Mouse (Mus musculus) cerebellum, adult 2 months (tissue): ENCODE results near the gene Olfm2. TPM values are rescaled to one million over a fixed set of nuclear protein-coding genes. Genes with fewer than 3 reads are reported as not detected.

Experiments
- DNase-seq, 2 experiments: peaks; one replicate each; pipeline ENCODE4 v3.0.0; 2021
- H3K27ac ChIP-seq: fragments of 200-500 bp; 2 replicates; pipeline ENCODE4 v1.5.1; 2012; ENCODE audit warnings: low read length, control low read depth, inconsistent platforms; ENCODE audit not compliant: insufficient read depth
- H3K27me3 ChIP-seq: fragments of 200-500 bp; 2 replicates; pipeline ENCODE4 v1.6.1; 2012; ENCODE audit warnings: inconsistent platforms, mild to moderate bottlenecking, low read length, moderate library complexity; ENCODE audit not compliant: control insufficient read depth, insufficient read depth
- H3K4me1 ChIP-seq: fragments of 200-500 bp; 2 replicates; pipeline ENCODE4 v1.6.1; 2011; ENCODE audit warnings: low read length; ENCODE audit not compliant: control insufficient read depth, insufficient read depth
- H3K4me3 ChIP-seq: fragments of 200-500 bp; replicated peaks from 2 replicates; pipeline ENCODE3; 2011; ENCODE audit warnings: mild to moderate bottlenecking, low read depth, low read length, control low read depth; ENCODE audit not compliant: insufficient read depth
- CTCF ChIP-seq: fragments of 200-500 bp; IDR thresholded peaks from 2 replicates; pipeline ENCODE4 v1.5.1; 2011; ENCODE audit warnings: low read depth, mild to moderate bottlenecking, control low read depth, low read length, moderate library complexity, borderline replicate concordance; ENCODE audit not compliant: insufficient read depth
- POLR2A ChIP-seq: fragments of 200-500 bp; IDR thresholded peaks from 2 replicates; pipeline ENCODE4 v1.6.1; 2011; ENCODE audit warnings: low read length, control low read depth, borderline replicate concordance; ENCODE audit not compliant: insufficient read depth
- WGBS: fragments of 180-500 bp; shearing (Covaris S2); methylation state at CpG from one replicate; pipeline ENCODE4 v1.1.7; 2018; 5-methylcytosine and 5-hydroxymethylcytosine counted together
- polyA plus RNA-seq: library from polyadenylated mRNA; depleted of rRNA; stranded (reverse); fragments of >200 nt; gene quantifications from 2 replicates; pipeline ENCODE4 v1.2.3, GENCODE M21; 2012

Gene Olfm2
- polyA plus RNA-seq, 1 experiment, result 54.1 TPM

GRCm38 (mm10) chr9:20726134-20726858, 19.9 kb downstream of the Olfm2 start:
- TF ChIP-seq POLR2A (no peak), CTCF (no peak)
- Histone ChIP-seq H3K27ac (no peak overlapping the region), H3K4me3 (peak overlapping the region; percentile 61), H3K27me3 (peaks cover 2% of the 10 kb centered on the region; the same call in 1 of the 2 replicates), H3K4me1 (no peaks in the 10 kb centered on the region)
- WGBS, result 2% methylated on average over 42 of the region's 42 CpGs
- DNase-seq, result no peak

DNA sequence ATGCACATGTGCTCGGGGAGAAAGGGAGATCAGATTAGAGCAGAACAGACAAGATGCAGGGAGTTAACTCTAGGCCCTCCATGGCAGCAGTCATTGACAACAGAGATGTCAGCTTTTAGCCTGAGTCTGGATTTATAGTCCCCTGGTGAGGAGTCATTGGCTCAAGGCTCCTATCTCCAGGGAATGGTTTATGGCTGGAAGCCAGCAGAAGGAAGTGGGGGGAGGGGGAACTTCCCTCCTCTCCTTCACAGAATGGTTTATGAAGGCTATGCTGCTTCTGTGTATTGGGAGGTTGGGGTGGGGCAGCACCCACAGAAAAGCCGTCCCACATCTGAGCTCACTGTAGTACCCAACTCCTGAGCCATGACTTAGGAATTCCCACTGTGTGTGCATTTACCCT, 24.6 kb downstream of the Olfm2 start:
- H3K4me3 ChIP-seq, result no peak overlapping the region
- peaks cover 2% of the 10 kb centered on the region; the same call in 1 of the 2 replicates for H3K27me3 ChIP-seq
- no peak overlapping the region for H3K27ac ChIP-seq
- DNase-seq, result no peak
- no peaks in the 10 kb centered on the region for H3K4me1 ChIP-seq
- TF ChIP-seq CTCF (no peak), POLR2A (no peak)
- 47% methylated on average over 2 of the region's 2 CpGs for WGBS

GRCm38 (mm10) chr9:20715332-20715731, 30.8 kb downstream of the Olfm2 start:
- H3K27me3 ChIP-seq, result no peaks in the 10 kb centered on the region
- 84% methylated on average over 7 of the region's 7 CpGs for WGBS
- no peak overlapping the region for H3K27ac ChIP-seq
- H3K4me3 ChIP-seq, result no peak overlapping the region
- no peak for DNase-seq
- H3K4me1 ChIP-seq, result no peaks in the 10 kb centered on the region; the same call in 1 of the 2 replicates
- no peak for TF ChIP-seq POLR2A
- TF ChIP-seq CTCF, result peak; percentile 11; the same call in 1 of the 2 replicates

- no peak for TF ChIP-seq POLR2A
- TF ChIP-seq CTCF, result no peak
- Histone ChIP-seq H3K4me1 (no peaks in the 10 kb centered on the region; the same call in 1 of the 2 replicates), H3K27me3 (no peaks in the 10 kb centered on the region), H3K27ac (no peak overlapping the region), H3K4me3 (no peak overlapping the region)
- no peak for DNase-seq
- 17% methylated on average over 11 of the region's 11 CpGs for WGBS
Observed at GRCm38 (mm10) chr9:20713478-20713987, 32.6 kb downstream of the Olfm2 start.

DNA sequence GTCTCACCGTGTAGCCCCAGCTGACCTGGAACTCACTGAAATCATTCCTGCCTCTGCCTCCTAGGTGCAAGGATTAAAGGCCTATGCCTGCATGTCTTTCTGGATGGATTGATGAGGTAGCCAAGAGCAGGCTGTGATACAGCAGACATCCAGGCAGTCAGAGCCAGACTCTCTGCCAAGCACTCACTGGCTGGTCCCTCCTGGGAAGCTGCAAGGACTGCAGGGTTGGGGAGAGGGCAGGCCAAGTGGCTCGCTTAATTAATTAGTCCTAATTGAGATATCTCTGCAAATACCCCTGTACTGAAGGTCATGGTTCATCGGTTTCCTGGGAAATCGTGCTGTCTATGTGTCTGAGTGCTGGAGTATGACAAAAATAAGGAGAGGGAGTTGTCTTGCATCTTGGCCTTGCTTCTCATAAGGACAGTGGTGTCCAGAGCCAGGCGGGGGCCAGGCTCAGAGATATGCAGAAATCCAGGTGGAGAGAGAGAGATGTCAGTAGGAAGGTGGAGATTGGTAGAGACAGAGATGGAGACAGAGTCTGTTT, 33.1 kb downstream of the Olfm2 start:
- DNase-seq, result no peak
- Histone ChIP-seq H3K27me3 (no peaks in the 10 kb centered on the region), H3K4me3 (no peak overlapping the region), H3K27ac (no peak overlapping the region), H3K4me1 (no peaks in the 10 kb centered on the region; the same call in 1 of the 2 replicates)
- TF ChIP-seq POLR2A, result no peak
- no peak for TF ChIP-seq CTCF
- WGBS, result 17% methylated on average over 5 of the region's 5 CpGs

DNA sequence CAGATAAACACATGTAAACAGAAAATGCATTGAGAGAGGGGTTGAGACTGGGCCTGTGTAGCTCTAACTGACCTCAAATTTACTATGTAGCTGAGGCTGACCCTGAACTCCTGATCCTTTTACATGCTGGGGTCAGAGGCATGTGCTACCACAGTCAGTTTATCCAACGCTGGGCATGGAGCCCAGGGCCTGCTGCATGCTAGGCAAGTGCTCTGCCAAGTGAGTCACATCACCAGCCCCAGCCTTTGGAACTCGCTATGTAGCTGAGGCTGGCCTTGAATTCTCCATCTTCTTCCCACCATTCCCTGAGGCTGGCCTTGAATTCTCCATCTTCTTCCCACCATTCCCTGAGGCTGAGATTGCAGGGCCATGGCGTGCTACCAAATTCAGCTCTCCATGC, 35.7 kb downstream of the Olfm2 start:
- H3K27ac ChIP-seq, result no peak overlapping the region
- TF ChIP-seq POLR2A (no peak), CTCF (no peak)
- H3K27me3 ChIP-seq, result no peaks in the 10 kb centered on the region
- no peak overlapping the region for H3K4me3 ChIP-seq
- WGBS, result 51% methylated on average over 3 of the region's 3 CpGs
- H3K4me1 ChIP-seq, result no peaks in the 10 kb centered on the region; the same call in 1 of the 2 replicates
- DNase-seq, result no peak

- TF ChIP-seq POLR2A (no peak), CTCF (no peak)
- Histone ChIP-seq H3K4me3 (no peak overlapping the region), H3K27me3 (no peaks in the 10 kb centered on the region), H3K27ac (no peak overlapping the region), H3K4me1 (no peaks in the 10 kb centered on the region)
- WGBS, result 57% methylated on average over 4 of the region's 4 CpGs
- DNase-seq, result no peak
Observed at GRCm38 (mm10) chr9:20705981-20706380, 40.2 kb downstream of the Olfm2 start.

DNA sequence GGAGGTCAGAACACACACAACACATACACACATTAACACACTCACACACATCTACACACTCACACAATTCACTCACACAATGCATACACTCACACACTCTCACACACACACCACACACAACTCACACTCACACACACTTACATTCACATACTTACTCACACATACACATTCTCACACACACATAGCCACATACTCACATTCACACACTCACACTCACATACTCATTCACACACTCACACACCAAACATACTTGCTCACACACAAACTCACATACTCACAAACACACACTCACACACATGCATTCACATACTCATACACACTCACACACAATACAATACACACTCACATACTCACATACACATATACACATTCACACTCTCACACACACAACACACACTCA, 40.7 kb downstream of the Olfm2 start:
- Histone ChIP-seq H3K4me3 (no peak overlapping the region), H3K27ac (no peak overlapping the region), H3K27me3 (no peaks in the 10 kb centered on the region), H3K4me1 (no peaks in the 10 kb centered on the region)
- DNase-seq, result no peak
- TF ChIP-seq CTCF (no peak), POLR2A (no peak)
